ENCODE assay signal across 9 mouse cellular contexts in the genomic region with DNA sequence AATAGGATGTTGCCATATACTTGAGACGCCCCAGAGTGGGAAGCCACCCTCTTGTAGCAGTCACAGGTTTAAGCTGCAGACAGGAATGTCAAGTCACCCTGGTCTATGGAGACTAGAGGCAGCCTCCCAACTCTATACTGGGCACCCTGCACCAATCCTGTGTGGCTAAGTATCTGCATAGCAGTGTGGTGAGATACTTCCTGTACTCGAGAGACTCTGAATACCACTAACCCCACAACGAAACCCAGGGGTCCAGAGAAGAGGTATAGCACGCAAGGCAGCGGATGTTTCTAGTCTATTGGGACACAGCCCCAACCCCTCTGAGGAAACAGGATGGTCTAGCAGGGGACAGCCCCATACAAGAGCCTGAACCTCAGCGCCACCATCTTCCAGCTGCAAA. TPM values are rescaled to one million over a fixed set of nuclear protein-coding genes. Genes with fewer than 3 reads are reported as not detected.
A peak's percentile ranks its signal among the peaks of the same experiment; 100 is the strongest.
DNase-seq lines count a peak whose midpoint lies in the region; ATAC-seq and TF ChIP-seq lines count a peak whose summit lies in the region.
"Had no signal": no experiment of that assay in that cellular context is flagged by ENCODE, and none has a peak within 500 bp of the region (broad histone marks: within the 10 kb centered on the region; RNA-seq: fewer than 3 reads in every experiment).

No protein-coding gene starts in this region.

- DNase-seq in intestine, embryonic 14.5 days (ENCODE audit: low spot score) = no peak
- peak; percentile 25 for DNase-seq in c-Kit-positive CD71-negative TER-119-negative erythroid progenitor cells, embryonic 14.5 days (ENCODE audit: low read depth)
- DNase-seq in lung, postnatal 14 days = no peak
- no peak for DNase-seq in cerebellum, adult 8-10 months
- DNase-seq: cerebellum, adult 9-11 months had no signal

- H3K79me3 ChIP-seq in C2C12 (ENCODE audit: low read depth) = peaks cover 95% of the 10 kb centered on the region

- H3K4me1 ChIP-seq in intestine, embryonic 14.5 days (replicated peaks; ENCODE audit: control insufficient read depth, insufficient read depth, low read length) = peaks cover 58% of the 10 kb centered on the region
- 0 out of 2 replicates have a peak, but pooled peaks cover 5% of the 10 kb centered on the region for H3K4me1 ChIP-seq in intestine, postnatal 0 days (replicated peaks; ENCODE audit: control insufficient read depth, insufficient read depth, low read length)
- peaks cover 98% of the 10 kb centered on the region for H3K4me1 ChIP-seq in limb, embryonic 13.5 days

- H3K36me3 ChIP-seq in intestine, embryonic 14.5 days (ENCODE audit: control insufficient read depth, insufficient read depth, low read length) = no peaks in the 10 kb centered on the region
- no peaks in the 10 kb centered on the region for H3K36me3 ChIP-seq in intestine, postnatal 0 days (ENCODE audit: control insufficient read depth, insufficient read depth)
- peaks cover 36% of the 10 kb centered on the region for H3K36me3 ChIP-seq in C2C12 (ENCODE audit: control insufficient read depth, insufficient read depth)
- H3K36me3 ChIP-seq in limb, embryonic 13.5 days = no peaks in the 10 kb centered on the region

- H3K27ac ChIP-seq in intestine, embryonic 14.5 days (ENCODE audit: low read depth) = peak overlapping the region; percentile 83
- no peak overlapping the region for H3K27ac ChIP-seq in intestine, postnatal 0 days (ENCODE audit: low read depth, low read length)
- H3K27ac ChIP-seq in limb, embryonic 13.5 days = peak overlapping the region; percentile 86

- H3K9me3 ChIP-seq in intestine, embryonic 14.5 days (ENCODE audit: control insufficient read depth, low read length) = no peaks in the 10 kb centered on the region
- H3K9me3 ChIP-seq in intestine, postnatal 0 days (ENCODE audit: control insufficient read depth) = no peaks in the 10 kb centered on the region
- no peaks in the 10 kb centered on the region for H3K9me3 ChIP-seq in limb, embryonic 13.5 days

- peak overlapping the region; percentile 2 for H3ac ChIP-seq in C2C12 (ENCODE audit: control insufficient read depth, insufficient read length, low read depth)

- no peak overlapping the region for H3K9ac ChIP-seq in intestine, embryonic 14.5 days (ENCODE audit: low read length)
- H3K9ac ChIP-seq in intestine, postnatal 0 days (ENCODE audit: low read depth, low read length) = no peak overlapping the region
- no peak overlapping the region for H3K9ac ChIP-seq in limb, embryonic 13.5 days

- peaks cover 100% of the 10 kb centered on the region for H3K79me2 ChIP-seq in C2C12 (ENCODE audit: control insufficient read depth, insufficient read depth)

- TF ChIP-seq CTCF in intestine, postnatal 0 days (IDR thresholded peaks at IDR 0.05; ENCODE audit: low read depth) = no peak
- no peak for TF ChIP-seq CTCF in C2C12 (IDR thresholded peaks at IDR 0.05; ENCODE audit: control insufficient read depth, insufficient read depth, insufficient read length)

- 60% methylated on average over 6 of the region's 6 CpGs for WGBS in intestine, embryonic 14.5 days
- WGBS in intestine, postnatal 0 days = 56% methylated on average over 6 of the region's 6 CpGs
- 57% methylated on average over 6 of the region's 6 CpGs for WGBS in limb, embryonic 13.5 days

- H3K4me3 ChIP-seq in intestine, embryonic 14.5 days (ENCODE audit: low read depth, low read length) = no peak overlapping the region
- no peak overlapping the region for H3K4me3 ChIP-seq in intestine, postnatal 0 days (ENCODE audit: low read depth, low read length)
- H3K4me3 ChIP-seq in C2C12 (ENCODE audit: insufficient read depth, poor library complexity, severe bottlenecking) = no peak overlapping the region
- no peak overlapping the region for H3K4me3 ChIP-seq in limb, embryonic 13.5 days

- H3K27me3 ChIP-seq in intestine, embryonic 14.5 days (replicated peaks; ENCODE audit: control insufficient read depth, insufficient read depth, low read length) = no peaks in the 10 kb centered on the region
- H3K27me3 ChIP-seq in intestine, postnatal 0 days (replicated peaks; ENCODE audit: control insufficient read depth, insufficient read depth, low read length) = no peaks in the 10 kb centered on the region
- no peaks in the 10 kb centered on the region for H3K27me3 ChIP-seq in C2C12 (ENCODE audit: control insufficient read depth, insufficient read depth, insufficient read length)
- H3K27me3 ChIP-seq in limb, embryonic 13.5 days = no peaks in the 10 kb centered on the region

- no peak for ATAC-seq in intestine, embryonic 14.5 days (replicated peaks; ENCODE audit: low FRiP score, low TSS enrichment, low read depth)
- ATAC-seq in intestine, postnatal 0 days = no peak
- no peak for ATAC-seq in limb, embryonic 13.5 days (ENCODE audit: low FRiP score, low read depth)
- no peak for ATAC-seq in erythroid progenitor cell, adult 5-6 weeks (replicated peaks; ENCODE audit: low FRiP score, poor library complexity, severe bottlenecking)

- no peak overlapping the region for H3K4me2 ChIP-seq in intestine, embryonic 14.5 days (ENCODE audit: low read length)
- no peak overlapping the region for H3K4me2 ChIP-seq in intestine, postnatal 0 days (replicated peaks; ENCODE audit: low read depth)
- H3K4me2 ChIP-seq in limb, embryonic 13.5 days (replicated peaks) = peak overlapping the region; percentile 61

TF ChIP-seq in C2C12, 6 proteins besides CTCF, POLR2A, EP300 and RAD21:
- TF ChIP-seq MYOG (IDR thresholded peaks at IDR 0.05; ENCODE audit: control insufficient read depth, extremely low read depth, insufficient read length) (no peak), CEBPB (IDR thresholded peaks at IDR 0.05; ENCODE audit: low read depth) (peak; percentile 30), FOSL1 (IDR thresholded peaks at IDR 0.05; ENCODE audit: insufficient read depth, low read length, poor library complexity, severe bottlenecking) (peak; percentile 1), USF1 (IDR thresholded peaks at IDR 0.05; ENCODE audit: low read depth) (no peak), MAX (IDR thresholded peaks at IDR 0.05) (no peak), MYOD1 (IDR thresholded peaks at IDR 0.05; ENCODE audit: control insufficient read depth, insufficient read length, low read depth) (no peak)

RNA-seq across cellular contexts. Expression of a gene that starts 22.9 kb away (rescaled TPM):
- 5.0 and 5.2 TPM in 2 replicates for polyA plus RNA-seq in intestine, embryonic 14.5 days (2014; fragmentation: Nextera tagmentation; extraction: Ambion mirVana)
- 2.5 and 2.6 TPM in 2 replicates for polyA plus RNA-seq in intestine, postnatal 0 days (2015; fragmentation: Nextera tagmentation; extraction: Ambion mirVana)
- polyA plus RNA-seq in C2C12 (2012; fragmentation: generic; extraction: Trizol) = 142 TPM
- 8.1 and 8.3 TPM in 2 replicates for polyA plus RNA-seq in limb, embryonic 13.5 days (2015; fragmentation: Nextera tagmentation; extraction: Ambion mirVana)
- total RNA-seq in erythroid progenitor cell, adult 5-6 weeks (2015; ENCODE audit: low replicate concordance) = not detected in 2 replicates
- total RNA-seq in erythroid progenitor cell, adult 5-6 weeks (2017; ENCODE audit: low replicate concordance) = not detected in 2 replicates

RNA-seq across cellular contexts. Expression of a gene that starts 55.9 kb away (rescaled TPM):
- polyA plus RNA-seq in intestine, embryonic 14.5 days (2014; fragmentation: Nextera tagmentation; extraction: Ambion mirVana) = 7.8 and 7.9 TPM in 2 replicates
- polyA plus RNA-seq in intestine, postnatal 0 days (2015; fragmentation: Nextera tagmentation; extraction: Ambion mirVana) = 6.3 and 7.9 TPM in 2 replicates
- polyA plus RNA-seq in C2C12 (2012; fragmentation: generic; extraction: Trizol) = 4.4 TPM
- polyA plus RNA-seq in limb, embryonic 13.5 days (2015; fragmentation: Nextera tagmentation; extraction: Ambion mirVana) = 12.4 and 13.7 TPM in 2 replicates
- total RNA-seq in erythroid progenitor cell, adult 5-6 weeks (2015; ENCODE audit: low replicate concordance) = 9.6 and 17.7 TPM in 2 replicates
- 2.6 and 2.7 TPM in 2 replicates for total RNA-seq in erythroid progenitor cell, adult 5-6 weeks (2017; ENCODE audit: low replicate concordance)

Comparison
In these comparisons a context has a peak if more than half of its experiments do, and no peak if none do; other contexts are left out.
1. RNA of a gene that starts 22.9 kb away (polyA plus RNA-seq): 142 TPM in C2C12 (single experiment); 8.1 to 8.3 TPM in limb, embryonic 13.5 days, 5.0 to 5.2 TPM in intestine, embryonic 14.5 days and 2.5 to 2.6 TPM in intestine, postnatal 0 days; every median in the first group is over 10 times any median in the second.